Mouse (Mus musculus): ENCODE data around the gene AL732309.1.

DNA sequence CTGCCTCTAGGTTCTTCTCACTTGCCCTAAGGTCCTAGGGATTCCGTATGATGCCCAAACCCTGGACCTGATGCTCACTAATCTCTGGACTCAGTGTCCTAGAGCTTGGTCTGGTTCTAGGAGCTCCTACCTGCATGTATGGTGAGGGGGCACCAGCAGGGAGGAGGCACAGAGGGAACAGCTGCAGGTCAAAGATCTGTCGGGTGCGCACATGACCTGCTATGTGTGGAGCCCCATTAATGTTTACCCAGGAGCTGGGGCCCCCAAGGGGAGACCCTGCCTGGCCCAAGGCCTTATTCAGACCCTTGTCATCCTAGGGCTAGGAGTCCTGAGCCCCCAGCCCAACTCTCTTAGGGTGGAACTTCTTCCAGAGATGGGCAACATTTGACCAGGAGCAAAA is 12.6 kb downstream of the AL732309.1 start, which contains the start of gene Slc34a3:
- TF ChIP-seq MAZ (IDR thresholded peaks at IDR 0.05; ENCODE audit: low read depth, low read length), result no peak
- no peak for TF ChIP-seq POLR2A (IDR thresholded peaks at IDR 0.05; ENCODE audit: control insufficient read depth in 1 of 2, insufficient read depth in 1 of 2, low read depth in 1 of 2, low read length in 2 of 2, poor library complexity in 1 of 2)
- no peak for TF ChIP-seq CTCF (IDR thresholded peaks at IDR 0.05 in 2 of 3, conservative IDR thresholded peaks at IDR 0.05 in 1 of 3; ENCODE audit: control insufficient read depth in 1 of 3, insufficient read depth in 1 of 3, low read depth in 2 of 3, low read length in 3 of 3, poor library complexity in 1 of 3, severe bottlenecking in 1 of 3)
- no peak for TF ChIP-seq UBTF (IDR thresholded peaks at IDR 0.05; ENCODE audit: borderline replicate concordance, insufficient read depth, low read depth, low read length)
- no peak for TF ChIP-seq MYB (IDR thresholded peaks at IDR 0.05; ENCODE audit: low read depth, low read length)
